Mouse (Mus musculus): Measurements from ENCODE around the gene Mcrip1.
"Not testable (repeated sequence)": the region's sequence is repeated elsewhere in the genome, so short reads cannot be mapped to it uniquely, and the experiment has no call there.

Gene Mcrip1

GRCm38 (mm10) chr11:120541907-120542306 lies 7.6 kb downstream of the Mcrip1 start:
- DNase-seq = peak; percentile 33

DNA sequence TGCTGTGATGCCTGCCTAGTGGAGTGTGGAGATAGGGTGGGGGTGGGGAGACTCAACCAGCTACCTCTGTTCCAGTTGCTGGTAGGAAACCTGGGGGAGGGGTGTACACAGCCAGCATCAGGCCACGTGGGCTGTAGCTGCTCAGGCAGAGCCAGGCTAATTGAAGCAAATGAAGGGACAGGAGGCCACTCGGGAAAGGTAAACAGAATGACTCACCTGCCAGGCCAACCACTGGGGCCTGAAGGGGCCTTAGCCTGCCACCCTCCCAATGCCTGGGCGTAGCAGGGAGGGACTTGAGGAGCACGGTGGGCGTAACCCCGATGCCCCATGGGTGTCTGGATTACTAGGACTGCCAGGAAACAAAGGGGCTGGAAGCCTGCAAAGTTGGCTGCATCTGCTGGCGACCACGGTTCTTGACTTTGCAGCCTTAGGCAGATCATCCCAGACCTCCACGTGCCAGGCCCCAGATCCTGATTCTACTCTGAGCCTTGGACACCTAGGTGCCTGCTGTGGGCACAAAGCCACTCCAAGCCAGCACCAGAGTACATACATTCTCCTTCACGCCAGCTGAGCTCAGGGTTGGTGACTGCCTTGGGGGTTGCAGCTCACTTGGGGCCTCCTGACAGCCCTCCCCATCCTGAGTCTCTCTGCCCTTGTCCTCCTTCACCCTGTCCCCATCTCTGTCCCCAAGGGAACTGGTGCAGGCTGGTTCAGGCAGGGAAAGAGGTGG lies 10.1 kb downstream of the Mcrip1 start:
- DNase-seq = peak; percentile 79

DNA sequence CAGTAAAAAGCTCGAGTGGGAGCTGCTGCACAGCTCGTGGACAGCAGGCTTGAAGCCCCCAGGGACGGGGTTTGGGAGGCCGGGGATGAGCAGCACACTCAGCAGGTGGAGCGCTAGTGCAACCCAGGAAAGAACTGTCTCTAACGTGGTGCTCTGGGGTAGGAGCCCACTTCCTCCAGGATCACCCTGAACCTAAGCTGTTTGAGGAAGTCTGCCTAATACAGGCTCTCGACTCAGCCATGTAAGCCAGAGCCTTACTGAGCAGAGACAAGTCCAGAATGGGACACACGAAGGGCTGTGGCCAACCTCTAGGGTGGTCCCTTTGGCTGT lies 10.6 kb downstream of the Mcrip1 start:
- DNase-seq = no peak

DNA sequence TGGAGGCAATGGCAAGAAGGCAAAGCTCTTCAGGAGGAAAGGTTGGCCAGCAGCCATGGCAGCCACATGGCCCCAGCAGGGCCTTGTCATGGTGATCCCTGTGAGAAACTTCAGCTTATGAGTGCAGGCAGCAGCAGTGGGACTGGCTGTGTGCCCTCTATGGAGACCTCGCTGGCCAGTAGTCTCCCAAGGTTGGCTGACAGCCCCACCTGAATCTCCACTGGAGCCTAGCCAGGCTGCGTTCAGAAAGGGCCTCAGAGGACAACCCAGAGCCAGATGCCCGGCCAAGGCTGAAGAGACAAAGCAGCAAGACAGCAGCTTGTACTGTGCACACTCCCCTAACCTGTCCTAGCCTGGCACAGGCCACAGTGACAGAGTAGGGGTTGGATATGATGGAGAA lies 11.0 kb downstream of the Mcrip1 start:
- DNase-seq = peak; percentile 85

DNA sequence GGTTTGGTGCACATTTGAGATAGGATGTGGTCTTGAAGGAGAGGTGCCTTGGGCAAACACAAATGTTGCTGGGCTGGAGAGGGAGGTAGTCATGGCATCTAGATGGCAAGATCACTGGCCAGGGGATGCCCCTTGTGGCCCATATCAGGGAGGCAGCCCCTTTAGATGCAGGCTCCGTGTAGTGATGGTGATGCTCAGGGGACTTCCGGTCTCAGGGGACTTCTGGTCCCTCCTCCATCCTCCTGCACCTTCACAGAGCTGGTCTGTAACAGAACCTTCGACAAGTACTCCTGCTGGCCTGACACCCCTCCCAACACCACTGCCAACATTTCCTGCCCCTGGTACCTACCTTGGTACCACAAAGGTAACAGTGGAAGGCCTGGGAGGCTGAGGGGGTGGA lies 13.7 kb downstream of the Mcrip1 start:
- DNase-seq = no peak

GRCm38 (mm10) chr11:120535145-120535544 lies 14.4 kb downstream of the Mcrip1 start:
- DNase-seq = no peak

DNA sequence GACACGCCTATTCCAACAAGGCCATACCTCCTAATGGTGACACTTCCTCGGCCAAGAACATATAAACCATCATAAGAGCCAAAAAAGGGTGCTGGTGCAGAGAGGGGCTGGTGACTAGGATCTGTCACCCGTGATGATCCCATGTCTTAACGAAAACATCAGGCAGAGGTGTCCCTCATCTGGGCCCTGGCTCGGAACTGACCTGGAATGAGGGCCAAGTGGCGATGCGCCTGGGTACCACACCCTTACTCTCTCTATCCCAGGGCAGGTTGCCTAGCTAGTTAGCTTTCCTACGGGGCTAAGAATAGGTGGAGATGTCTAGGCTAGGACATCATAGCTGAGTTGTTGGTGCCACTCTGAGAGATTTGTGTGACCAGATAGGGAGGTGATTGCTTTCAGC lies 15.4 kb downstream of the Mcrip1 start:
- no peak for DNase-seq

DNA sequence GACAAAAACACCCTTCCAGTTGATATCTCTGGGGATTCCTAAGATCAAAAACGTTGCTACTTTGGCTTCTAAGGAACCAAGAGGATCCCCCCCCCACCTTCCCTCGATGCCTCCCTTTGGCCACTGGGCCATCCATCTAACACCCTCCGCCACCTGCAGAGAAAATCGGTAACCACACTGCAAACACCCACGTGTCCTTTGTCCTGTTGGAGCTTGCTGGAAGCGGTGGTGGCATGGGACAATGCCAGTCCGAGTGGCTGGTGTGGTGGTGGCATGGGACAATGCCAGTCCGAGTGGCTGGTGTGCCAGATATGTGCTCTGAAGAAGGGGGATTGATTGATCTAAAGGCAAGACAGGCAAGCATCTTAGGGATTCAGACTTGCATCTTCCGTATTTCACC lies 17.9 kb downstream of the Mcrip1 start:
- no peak for DNase-seq

- DNase-seq = peak; percentile 44
Observed at GRCm38 (mm10) chr11:120530085-120530964, 19.2 kb downstream of the Mcrip1 start, which contains the start of gene Gcgr. TSS of gene Gcgr (plus strand) at chr11:120530699.

GRCm38 (mm10) chr11:120528903-120529302 lies 20.6 kb downstream of the Mcrip1 start:
- DNase-seq = no peak

- no peak for DNase-seq
Observed at GRCm38 (mm10) chr11:120527690-120528354, 21.7 kb downstream of the Mcrip1 start.

- no peak for DNase-seq
Observed at GRCm38 (mm10) chr11:120525959-120526358, 23.6 kb downstream of the Mcrip1 start.

- no peak for DNase-seq
Observed at GRCm38 (mm10) chr11:120522581-120522980, 26.9 kb downstream of the Mcrip1 start.

GRCm38 (mm10) chr11:120520967-120521540 lies 28.5 kb downstream of the Mcrip1 start:
- DNase-seq = no peak

- DNase-seq = no peak
Observed at GRCm38 (mm10) chr11:120520498-120520897, 29.0 kb downstream of the Mcrip1 start.

GRCm38 (mm10) chr11:120519738-120520137 lies 29.8 kb downstream of the Mcrip1 start:
- DNase-seq = peak; percentile 61

- DNase-seq = no peak
Observed at GRCm38 (mm10) chr11:120518558-120518957, 31.0 kb downstream of the Mcrip1 start.

GRCm38 (mm10) chr11:120518027-120518426 lies 31.5 kb downstream of the Mcrip1 start:
- peak; percentile 41 for DNase-seq

DNA sequence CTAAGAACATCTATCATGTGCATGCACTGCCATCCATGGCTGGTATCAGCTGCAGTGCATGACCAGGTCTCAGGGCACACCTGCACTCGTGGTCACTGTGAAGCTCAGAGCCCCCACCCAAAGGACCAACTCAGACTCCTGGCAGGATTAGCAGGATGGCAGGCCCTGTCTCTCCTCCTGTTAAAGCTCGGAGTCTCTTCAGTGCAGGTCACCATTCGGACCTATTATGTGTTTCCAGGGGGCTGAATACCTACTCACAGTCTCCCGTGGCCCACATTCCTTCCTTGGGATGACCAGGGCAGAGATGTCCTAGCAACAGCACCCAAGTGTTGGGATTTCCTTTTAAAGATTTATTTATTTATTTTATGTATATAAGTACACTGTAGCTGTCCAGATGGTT lies 32.4 kb downstream of the Mcrip1 start:
- no peak for DNase-seq

DNA sequence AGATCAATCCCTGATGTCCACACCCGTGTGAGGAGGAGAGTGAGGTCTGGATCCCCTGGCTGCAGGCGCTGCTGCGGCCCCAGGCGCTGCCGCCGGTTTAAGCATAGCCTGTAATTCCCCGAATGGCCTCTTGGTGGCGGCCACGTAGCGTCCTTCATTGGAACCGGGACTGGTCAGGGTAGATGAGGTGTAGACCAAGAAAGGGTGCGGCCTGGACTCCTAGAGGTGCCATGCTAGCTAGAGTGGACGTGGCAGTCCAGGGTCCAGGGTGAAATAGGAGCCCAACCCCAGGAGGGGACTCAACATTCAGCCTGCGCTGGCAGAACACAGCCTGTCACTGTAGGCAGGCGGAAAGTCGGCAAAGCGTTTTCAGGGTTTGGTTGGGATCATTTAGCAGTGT lies 33.9 kb downstream of the Mcrip1 start:
- peak; percentile 92 for DNase-seq

GRCm38 (mm10) chr11:120514262-120514661 lies 35.3 kb downstream of the Mcrip1 start:
- not testable (repeated sequence) for DNase-seq

DNA sequence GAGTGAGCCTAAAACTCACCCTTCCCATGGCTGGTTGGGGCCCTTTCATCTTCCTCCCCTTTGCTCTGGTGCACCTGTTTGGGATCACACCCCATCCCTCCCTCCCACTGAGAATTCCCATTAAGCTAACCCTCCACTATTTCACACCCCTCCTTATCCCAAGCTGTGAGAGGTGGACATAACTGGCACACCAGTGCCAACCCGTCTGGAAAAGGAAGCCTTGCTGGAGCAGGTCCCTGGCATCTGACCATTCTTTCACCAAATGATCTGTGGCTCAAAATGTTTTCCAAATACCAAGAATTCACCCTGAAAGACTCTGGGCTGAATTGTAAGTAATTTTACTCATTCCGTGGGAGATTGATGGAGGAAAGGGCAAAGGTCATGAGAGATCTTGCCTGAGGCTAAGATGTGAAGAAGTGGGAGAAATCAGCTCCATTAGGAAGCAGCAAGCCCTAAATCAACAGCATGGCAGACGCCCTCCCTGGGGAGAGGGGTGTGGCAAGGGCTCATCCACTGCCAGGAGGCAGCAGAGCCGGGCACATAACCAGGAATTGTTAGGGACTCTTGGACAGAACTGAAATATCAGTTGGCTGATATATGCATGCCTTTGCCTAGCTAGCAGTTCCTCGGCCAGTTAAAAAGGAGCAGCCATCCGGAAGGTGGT lies 36.6 kb downstream of the Mcrip1 start:
- no peak for DNase-seq

Measured in kidney, postnatal 14 days (tissue).